Mouse (Mus musculus): ENCODE results near the gene Dot1l. TPM values are rescaled to one million over a fixed set of nuclear protein-coding genes. Genes with fewer than 3 reads are reported as not detected.

The Dot1l gene
- polyA plus RNA-seq, 1 experiment, result 18.4 TPM

DNA sequence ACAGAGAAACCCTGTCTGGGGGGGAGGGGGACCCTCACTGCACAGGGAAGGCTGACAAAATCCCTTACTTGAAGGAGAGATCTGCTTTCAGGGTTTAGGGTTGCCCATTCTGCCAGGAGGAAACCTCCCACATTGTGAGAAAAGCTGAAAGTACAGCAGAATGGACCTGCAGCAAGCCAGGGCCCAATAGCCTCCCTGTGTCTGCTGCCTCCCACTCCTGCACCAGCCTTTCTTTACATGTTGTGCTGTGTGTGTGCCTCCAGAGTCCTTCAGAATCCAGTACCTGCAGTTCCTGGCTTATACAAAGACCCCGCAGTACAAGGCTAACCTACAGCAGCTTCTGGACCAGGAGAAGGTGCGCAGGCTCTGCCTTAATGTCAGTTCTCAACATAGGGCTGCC is 29.3 kb downstream of the Dot1l start:
- DNase-seq, result no peak
- 98% methylated on average over 2 of the region's 2 CpGs for WGBS
- no peaks in the 10 kb centered on the region for H3K27me3 ChIP-seq (replicated peaks; ENCODE audit: control insufficient read depth, insufficient read depth, low read length)
- no peaks in the 10 kb centered on the region for H3K4me1 ChIP-seq (ENCODE audit: control insufficient read depth, insufficient read depth, low read length)
- H3K4me3 ChIP-seq (ENCODE audit: insufficient read depth, low read depth, low read length), result no peak overlapping the region
- no peak for TF ChIP-seq CTCF (conservative IDR thresholded peaks at IDR 0.05; ENCODE audit: insufficient read depth, insufficient read length, low read depth, low read length)
- TF ChIP-seq POLR2A (IDR thresholded peaks at IDR 0.05; ENCODE audit: low read depth, low read length), result no peak
- H3K27ac ChIP-seq (ENCODE audit: insufficient read depth, low read depth, low read length), result no peak overlapping the region
- H3K36me3 ChIP-seq (ENCODE audit: control insufficient read depth, insufficient read depth, low read length), result no peaks in the 10 kb centered on the region; the same call in none of the 2 replicates

DNA sequence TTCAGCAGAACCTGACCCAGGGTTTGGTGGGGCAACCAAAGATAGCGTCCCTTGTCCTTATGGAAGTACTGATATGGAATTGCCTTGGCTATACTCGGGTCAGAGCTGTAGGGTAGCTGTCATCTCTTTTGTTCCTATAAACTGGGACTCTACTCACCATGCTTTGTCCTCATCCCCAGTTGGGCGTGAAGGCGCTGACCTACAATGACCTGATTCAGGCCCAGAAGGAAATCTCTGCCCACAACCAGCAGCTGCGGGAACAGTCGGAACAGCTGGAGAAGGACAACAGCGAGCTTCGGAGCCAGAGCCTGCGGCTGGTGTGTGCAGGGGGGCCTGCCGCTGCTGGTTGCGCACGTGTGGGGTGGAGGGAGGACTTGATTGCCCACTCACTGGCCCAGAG is 29.9 kb downstream of the Dot1l start:
- no peak for TF ChIP-seq CTCF (conservative IDR thresholded peaks at IDR 0.05; ENCODE audit: insufficient read depth, insufficient read length, low read depth, low read length)
- TF ChIP-seq POLR2A (IDR thresholded peaks at IDR 0.05; ENCODE audit: low read depth, low read length), result no peak
- Histone ChIP-seq H3K36me3 (ENCODE audit: control insufficient read depth, insufficient read depth, low read length) (no peaks in the 10 kb centered on the region; the same call in none of the 2 replicates), H3K4me3 (ENCODE audit: insufficient read depth, low read depth, low read length) (no peak overlapping the region), H3K27me3 (replicated peaks; ENCODE audit: control insufficient read depth, insufficient read depth, low read length) (no peaks in the 10 kb centered on the region), H3K4me1 (ENCODE audit: control insufficient read depth, insufficient read depth, low read length) (no peaks in the 10 kb centered on the region), H3K27ac (ENCODE audit: insufficient read depth, low read depth, low read length) (no peak overlapping the region)
- DNase-seq, result no peak
- 88% methylated on average over 12 of the region's 12 CpGs for WGBS

DNA sequence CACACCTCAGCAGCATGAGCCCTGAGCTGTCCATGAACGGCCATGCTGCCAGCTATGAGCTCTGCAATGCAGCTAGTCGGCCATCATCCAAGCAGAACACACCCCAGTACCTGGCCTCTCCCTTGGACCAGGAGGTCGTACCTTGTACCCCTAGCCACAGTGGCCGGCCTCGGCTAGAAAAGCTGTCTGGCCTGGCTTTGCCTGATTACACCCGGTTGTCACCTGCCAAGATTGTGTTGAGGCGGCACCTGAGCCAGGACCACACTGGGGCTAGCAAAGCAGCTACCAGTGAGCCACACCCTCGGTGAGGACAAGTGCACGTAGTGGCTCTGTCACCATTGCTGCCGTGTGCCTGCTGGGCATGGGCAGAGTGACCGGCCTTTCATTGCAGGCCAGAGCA is 31.0 kb downstream of the Dot1l start:
- H3K36me3 ChIP-seq (ENCODE audit: control insufficient read depth, insufficient read depth, low read length), result no peaks in the 10 kb centered on the region; the same call in none of the 2 replicates
- no peaks in the 10 kb centered on the region for H3K4me1 ChIP-seq (ENCODE audit: control insufficient read depth, insufficient read depth, low read length)
- TF ChIP-seq POLR2A (IDR thresholded peaks at IDR 0.05; ENCODE audit: low read depth, low read length) (no peak), CTCF (conservative IDR thresholded peaks at IDR 0.05; ENCODE audit: insufficient read depth, insufficient read length, low read depth, low read length) (no peak)
- no peak for DNase-seq
- no peaks in the 10 kb centered on the region for H3K27me3 ChIP-seq (replicated peaks; ENCODE audit: control insufficient read depth, insufficient read depth, low read length)
- H3K4me3 ChIP-seq (ENCODE audit: insufficient read depth, low read depth, low read length), result no peak overlapping the region
- H3K27ac ChIP-seq (ENCODE audit: insufficient read depth, low read depth, low read length), result no peak overlapping the region
- 90% methylated on average over 11 of the region's 11 CpGs for WGBS

DNA sequence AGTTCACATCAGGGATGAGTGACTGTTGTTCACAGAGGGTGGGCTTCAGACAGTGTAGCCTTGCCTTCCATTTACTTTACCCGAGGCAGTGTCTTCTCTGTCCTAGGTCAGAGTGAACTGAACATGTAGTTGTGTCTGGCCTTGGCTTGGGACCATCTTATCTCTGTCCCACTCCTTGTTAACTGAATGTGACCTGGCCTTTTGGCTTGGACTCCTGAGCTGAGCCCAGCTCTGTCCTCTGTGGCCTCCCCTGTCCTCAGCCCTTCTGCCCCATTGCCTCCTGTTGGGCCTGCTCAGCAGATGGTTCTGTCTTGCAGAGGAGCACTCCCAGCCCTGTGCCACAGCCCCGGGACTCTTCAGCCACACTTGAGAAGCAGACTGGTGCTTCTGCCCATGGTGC is 32.5 kb downstream of the Dot1l start:
- Histone ChIP-seq H3K27ac (ENCODE audit: insufficient read depth, low read depth, low read length) (no peak overlapping the region), H3K4me3 (ENCODE audit: insufficient read depth, low read depth, low read length) (no peak overlapping the region), H3K4me1 (ENCODE audit: control insufficient read depth, insufficient read depth, low read length) (no peaks in the 10 kb centered on the region), H3K27me3 (replicated peaks; ENCODE audit: control insufficient read depth, insufficient read depth, low read length) (no peaks in the 10 kb centered on the region), H3K36me3 (ENCODE audit: control insufficient read depth, insufficient read depth, low read length) (no peaks in the 10 kb centered on the region; the same call in none of the 2 replicates)
- DNase-seq, result no peak
- TF ChIP-seq CTCF (conservative IDR thresholded peaks at IDR 0.05; ENCODE audit: insufficient read depth, insufficient read length, low read depth, low read length) (no peak), POLR2A (IDR thresholded peaks at IDR 0.05; ENCODE audit: low read depth, low read length) (no peak)
- WGBS, result 79% methylated on average over 2 of the region's 2 CpGs

DNA sequence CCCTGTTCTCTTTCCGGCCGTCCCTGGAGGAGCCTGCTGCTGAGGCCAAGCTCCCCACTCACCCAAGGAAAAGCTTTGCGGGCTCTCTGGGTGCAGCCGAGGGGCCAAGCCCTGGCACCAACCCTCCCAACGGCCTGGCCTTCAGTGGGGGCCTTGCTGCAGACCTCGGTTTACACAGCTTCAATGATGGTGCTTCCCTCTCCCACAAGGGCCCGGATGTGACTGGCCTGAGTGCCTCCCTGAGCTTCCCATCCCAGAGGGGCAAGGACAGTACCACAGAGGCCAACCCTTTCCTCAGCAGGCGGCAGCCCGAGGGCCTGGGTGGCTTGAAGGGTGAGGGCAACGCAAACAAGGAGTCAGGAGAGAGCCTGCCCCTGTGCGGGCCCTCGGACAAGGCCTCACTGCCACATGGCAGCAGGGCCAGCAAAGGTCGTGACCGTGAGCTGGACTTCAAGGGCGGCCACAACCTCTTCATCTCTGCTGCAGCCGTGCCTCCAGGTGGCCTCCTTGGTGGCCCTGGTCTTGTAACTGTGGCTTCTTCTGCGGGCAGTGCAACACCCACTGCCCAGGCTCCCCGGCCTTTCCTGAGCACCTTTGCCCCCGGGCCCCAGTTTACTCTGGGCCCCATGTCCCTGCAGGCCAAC is 35.9 kb downstream of the Dot1l start:
- no peak for DNase-seq
- no peaks in the 10 kb centered on the region; the same call in 1 of the 2 replicates for H3K36me3 ChIP-seq (ENCODE audit: control insufficient read depth, insufficient read depth, low read length)
- H3K27ac ChIP-seq (ENCODE audit: insufficient read depth, low read depth, low read length), result no peak overlapping the region
- 85% methylated on average over 19 of the region's 19 CpGs for WGBS
- H3K27me3 ChIP-seq (replicated peaks; ENCODE audit: control insufficient read depth, insufficient read depth, low read length), result no peaks in the 10 kb centered on the region
- no peaks in the 10 kb centered on the region for H3K4me1 ChIP-seq (ENCODE audit: control insufficient read depth, insufficient read depth, low read length)
- H3K4me3 ChIP-seq (ENCODE audit: insufficient read depth, low read depth, low read length), result no peak overlapping the region
- TF ChIP-seq CTCF (conservative IDR thresholded peaks at IDR 0.05; ENCODE audit: insufficient read depth, insufficient read length, low read depth, low read length) (no peak), POLR2A (IDR thresholded peaks at IDR 0.05; ENCODE audit: low read depth, low read length) (no peak)

DNA sequence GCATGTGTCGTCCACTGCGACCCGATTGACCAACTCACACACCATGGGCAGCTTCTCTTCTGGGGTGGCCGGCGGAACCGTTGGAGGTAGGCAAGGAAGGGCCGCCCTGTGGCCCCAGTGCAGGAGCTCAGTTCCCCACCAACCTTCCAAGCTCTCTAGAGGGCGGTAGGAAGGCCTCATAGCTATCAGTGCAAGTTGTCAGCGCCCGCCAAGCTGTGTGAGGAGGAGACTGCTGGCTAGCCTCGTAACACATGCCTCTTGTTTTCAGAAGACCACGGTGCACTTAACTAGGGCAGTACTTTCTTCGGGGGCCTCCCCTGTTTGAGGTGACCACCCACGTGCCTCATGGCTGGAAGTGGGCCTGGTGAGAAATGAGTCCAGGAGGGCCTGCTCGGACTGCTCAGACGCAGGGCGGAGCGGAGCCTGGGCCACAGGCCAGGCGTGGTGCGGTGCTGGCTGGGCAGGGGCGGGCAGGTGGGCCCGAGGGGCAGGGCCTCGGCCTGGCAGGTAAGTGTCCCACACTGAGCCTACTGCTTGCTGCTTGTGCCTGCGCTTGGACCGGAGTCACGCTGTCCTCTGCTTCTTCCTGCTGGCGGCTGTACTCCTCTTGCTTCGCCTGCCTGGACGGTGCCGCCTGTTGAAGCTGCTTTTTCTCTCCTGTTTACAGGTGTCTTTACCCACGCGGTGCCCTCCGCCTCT is 36.6 kb downstream of the Dot1l start:
- no peaks in the 10 kb centered on the region for H3K4me1 ChIP-seq (ENCODE audit: control insufficient read depth, insufficient read depth, low read length)
- DNase-seq, result no peak
- TF ChIP-seq CTCF (conservative IDR thresholded peaks at IDR 0.05; ENCODE audit: insufficient read depth, insufficient read length, low read depth, low read length) (no peak), POLR2A (IDR thresholded peaks at IDR 0.05; ENCODE audit: low read depth, low read length) (no peak)
- no peaks in the 10 kb centered on the region for H3K27me3 ChIP-seq (replicated peaks; ENCODE audit: control insufficient read depth, insufficient read depth, low read length)
- no peaks in the 10 kb centered on the region for H3K36me3 ChIP-seq (ENCODE audit: control insufficient read depth, insufficient read depth, low read length)
- no peak overlapping the region for H3K4me3 ChIP-seq (ENCODE audit: insufficient read depth, low read depth, low read length)
- H3K27ac ChIP-seq (ENCODE audit: insufficient read depth, low read depth, low read length), result no peak overlapping the region
- 80% methylated on average over 33 of the region's 33 CpGs for WGBS

Measured in kidney, adult 2 months (tissue).